Mouse (Mus musculus) heart, postnatal 0 days (tissue): ENCODE measurements at regions not wholly inside any gene's neighbourhood (a gene's known extent, or its start where the extent isn't known, plus 50 kb on each side); places are given as distances from the start of the nearest gene placed in this dataset.

Experiments used
- CTCF ChIP-seq: IDR thresholded peaks from 2 replicates; pipeline ENCODE4 v1.5.1; 2016; ENCODE audit warnings: antibody characterized with exemption, control low read depth, low read depth
- EP300 ChIP-seq: IDR thresholded peaks from 2 replicates; pipeline ENCODE4 v1.6.1; 2016; ENCODE audit warnings: antibody characterized with exemption, low read depth

DNA sequence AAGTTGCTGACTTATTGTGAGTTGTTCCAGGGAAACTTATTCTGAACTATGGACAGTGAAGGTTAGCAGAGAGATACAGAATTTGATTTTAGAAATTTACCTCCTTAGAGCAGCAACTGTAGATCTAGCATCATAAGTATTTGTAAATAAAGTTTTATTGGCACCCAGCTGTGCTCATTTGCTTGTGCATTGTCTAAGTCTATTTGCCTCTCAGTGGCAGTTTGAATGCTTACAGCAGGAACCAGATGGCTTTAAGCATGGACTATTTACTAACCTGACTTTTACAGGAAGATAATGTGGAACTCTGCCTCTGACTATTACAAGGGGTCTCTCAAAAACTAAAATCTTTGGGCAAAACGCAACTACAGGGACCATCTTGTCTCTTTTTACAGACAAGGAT is 207.2 kb downstream of the Enc1 start:
- TF ChIP-seq CTCF (no peak), EP300 (no peak)
